Comparison of ENCODE assay signal across 9 mouse cellular contexts in the genomic region with DNA sequence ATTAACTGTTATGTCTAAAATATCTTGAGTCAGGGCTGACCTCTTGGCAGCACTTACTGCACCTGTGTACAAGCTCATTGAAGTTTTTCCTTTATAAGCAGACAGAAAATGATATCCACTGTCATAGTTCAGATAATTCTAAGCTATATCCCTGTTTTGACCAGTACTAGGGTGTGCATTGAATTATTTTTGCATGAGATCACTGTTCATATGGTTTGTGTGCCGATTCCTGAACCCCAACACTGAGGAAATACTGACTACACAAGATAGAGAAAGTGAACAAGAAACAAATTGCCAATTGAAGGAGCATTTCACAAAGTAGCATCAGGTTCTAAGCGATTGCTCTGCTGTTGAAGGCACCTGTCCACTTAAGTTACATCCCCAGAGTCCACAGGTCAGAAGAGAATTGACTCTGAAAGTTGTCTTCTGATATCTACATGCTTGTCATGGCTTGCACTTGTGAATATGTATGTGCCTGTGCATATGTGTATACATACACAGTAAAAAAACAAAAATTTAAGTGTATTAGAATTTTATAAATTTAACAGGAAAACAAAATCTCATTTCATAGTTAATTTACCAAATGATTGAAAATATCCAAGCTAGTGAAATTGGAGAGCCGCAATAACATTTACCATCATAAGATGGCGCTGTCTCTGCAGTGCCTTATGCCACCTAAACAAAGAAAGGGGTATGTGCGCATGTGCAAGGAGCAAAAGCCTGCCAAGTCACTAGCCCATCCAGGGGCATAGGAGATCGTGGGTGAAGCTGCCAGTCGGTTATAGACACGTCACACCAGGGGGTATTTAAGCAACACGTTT. TPM values are rescaled to one million over a fixed set of nuclear protein-coding genes. Genes with fewer than 3 reads are reported as not detected.
DNase-seq lines count a peak whose midpoint lies in the region; ATAC-seq lines count a peak whose summit lies in the region.
"Had no signal": no experiment of that assay in that cellular context is flagged by ENCODE, and none has a peak within 500 bp of the region (broad histone marks: within the 10 kb centered on the region; RNA-seq: fewer than 3 reads in every experiment).

No protein-coding gene starts in this region.

- H3K36me3 ChIP-seq in forebrain, embryonic 10.5 days (replicated peaks), result no peaks in the 10 kb centered on the region
- H3K36me3 ChIP-seq in stomach, embryonic 15.5 days, result no peaks in the 10 kb centered on the region

- peak; percentile 83 for ATAC-seq in megakaryocyte-erythroid progenitor cell, adult 5-6 weeks (replicated peaks; ENCODE audit: low FRiP score, low TSS enrichment, poor library complexity, severe bottlenecking)
- ATAC-seq in stomach, embryonic 15.5 days (ENCODE audit: insufficient read depth, low FRiP score, low read depth), result no peak

- H3K4me3 ChIP-seq in forebrain, embryonic 10.5 days, result peak overlapping the region; percentile 42
- H3K4me3 ChIP-seq in stomach, embryonic 15.5 days (replicated peaks), result peak overlapping the region; percentile 26; the same call in 1 of the 2 replicates

- H3K27ac ChIP-seq in forebrain, embryonic 10.5 days, result peak overlapping the region; percentile 51; the same call in 1 of the 2 replicates
- no peak overlapping the region for H3K27ac ChIP-seq in stomach, embryonic 15.5 days

- H3K27me3 ChIP-seq in forebrain, embryonic 10.5 days (ENCODE audit: poor library complexity, severe bottlenecking), result no peaks in the 10 kb centered on the region
- H3K27me3 ChIP-seq in stomach, embryonic 15.5 days (replicated peaks), result no peaks in the 10 kb centered on the region

- DNase-seq in adrenal gland, adult (ENCODE audit: inconsistent age in 2 of 2, low spot score in 1 of 2), result peak; percentile 15 to 65
- DNase-seq in adrenal gland, postnatal 25 days, result no peak
- DNase-seq in WW6 (ENCODE audit: low read depth, low spot score), result peak; percentile 28
- peak; percentile 62 for DNase-seq in forebrain, embryonic 10.5 days (ENCODE audit: extremely low spot score, low spot score)
- peak; percentile 28 for DNase-seq in induced T-regulatory cell, adult 2 months (ENCODE audit: low read depth)
- DNase-seq in left cerebral cortex, postnatal 25 days (ENCODE audit: low spot score in 2 of 2), result peak; percentile 44 to 72

- intact Hi-C loops in left cerebral cortex, postnatal 25 days (cut with DNase I), result no loop called here

- WGBS in forebrain, embryonic 10.5 days, result 20% methylated on average over 9 of the region's 9 CpGs
- WGBS in stomach, embryonic 15.5 days, result 21% methylated on average over 9 of the region's 9 CpGs

- H3K4me2 ChIP-seq in stomach, embryonic 15.5 days, result peak overlapping the region; percentile 46

- H3K4me1 ChIP-seq in forebrain, embryonic 10.5 days, result no peaks in the 10 kb centered on the region
- no peaks in the 10 kb centered on the region for H3K4me1 ChIP-seq in stomach, embryonic 15.5 days

- no peak overlapping the region for H3K9ac ChIP-seq in stomach, embryonic 15.5 days

- H3K9me3 ChIP-seq in forebrain, embryonic 10.5 days, result no peaks in the 10 kb centered on the region
- H3K9me3 ChIP-seq in stomach, embryonic 15.5 days, result no peaks in the 10 kb centered on the region

RNA-seq across cellular contexts. Expression of a gene that starts 21.9 kb away (rescaled TPM):
- not detected in 2 replicates for total RNA-seq in adrenal gland, postnatal 25 days (2021)
- polyA plus RNA-seq in forebrain, embryonic 10.5 days (2016; fragmentation: Nextera tagmentation; extraction: Ambion mirVana), result not detected in 2 replicates
- total RNA-seq in left cerebral cortex, postnatal 25 days (2021), result not detected
- not detected in 2 replicates for total RNA-seq in megakaryocyte-erythroid progenitor cell, adult 5-6 weeks (2014; fragmentation: Nextera tagmentation)
- not detected in 2 replicates for total RNA-seq in megakaryocyte-erythroid progenitor cell, adult 5-6 weeks (2017)
- polyA plus RNA-seq in stomach, embryonic 15.5 days (2015; fragmentation: Nextera tagmentation; extraction: Ambion mirVana), result not detected in 2 replicates
- polyA plus RNA-seq: C2C12 had no signal

RNA-seq across cellular contexts. Expression of a gene that starts 25.2 kb away (rescaled TPM):
- total RNA-seq in adrenal gland, postnatal 25 days (2021), result not detected in 2 replicates
- polyA plus RNA-seq in forebrain, embryonic 10.5 days (2016; fragmentation: Nextera tagmentation; extraction: Ambion mirVana), result 0.38 and 0.43 TPM in 2 replicates
- under 1 TPM; 0.21 to 0.23 TPM for total RNA-seq in left cerebral cortex, postnatal 25 days (2021)
- total RNA-seq in megakaryocyte-erythroid progenitor cell, adult 5-6 weeks (2014; fragmentation: Nextera tagmentation), result not detected in 2 replicates
- total RNA-seq in megakaryocyte-erythroid progenitor cell, adult 5-6 weeks (2017), result not detected in 2 replicates
- 0.24 and 0.27 TPM in 2 replicates for polyA plus RNA-seq in stomach, embryonic 15.5 days (2015; fragmentation: Nextera tagmentation; extraction: Ambion mirVana)

RNA-seq across cellular contexts. Expression of a gene that starts 55.1 kb away (rescaled TPM):
- not detected in 2 replicates for total RNA-seq in adrenal gland, postnatal 25 days (2021)
- not detected in 2 replicates for polyA plus RNA-seq in forebrain, embryonic 10.5 days (2016; fragmentation: Nextera tagmentation; extraction: Ambion mirVana)
- not detected for total RNA-seq in left cerebral cortex, postnatal 25 days (2021)
- not detected in 2 replicates for total RNA-seq in megakaryocyte-erythroid progenitor cell, adult 5-6 weeks (2014; fragmentation: Nextera tagmentation)
- total RNA-seq in megakaryocyte-erythroid progenitor cell, adult 5-6 weeks (2017), result not detected in 2 replicates
- not detected in 2 replicates for polyA plus RNA-seq in stomach, embryonic 15.5 days (2015; fragmentation: Nextera tagmentation; extraction: Ambion mirVana)
- polyA plus RNA-seq: C2C12 had no signal
